Mouse (Mus musculus): Measurements from ENCODE around the gene Kcnip1. TPM values are rescaled to one million over a fixed set of nuclear protein-coding genes. Genes with fewer than 3 reads are reported as not detected.

The Kcnip1 gene
- polyA plus RNA-seq, 1 experiment = not detected

DNA sequence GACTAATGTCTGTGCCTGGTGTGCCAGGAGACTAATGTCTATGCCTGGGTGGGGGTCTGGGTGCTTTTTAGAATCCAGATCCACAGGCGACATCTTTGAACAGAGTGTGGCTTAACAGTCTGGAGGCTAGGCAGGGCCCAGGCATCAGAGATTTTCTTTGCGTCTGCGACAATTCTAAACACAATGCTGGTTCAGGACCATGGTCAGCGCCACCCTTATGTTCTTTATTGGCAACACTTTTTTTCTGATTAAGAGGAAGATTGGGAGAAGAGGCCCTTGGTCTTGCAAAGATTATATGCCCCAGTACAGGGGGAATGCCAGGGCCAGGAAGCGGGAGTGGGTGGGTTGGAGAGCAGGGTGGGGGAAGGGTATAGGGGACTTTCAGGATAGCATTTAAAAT is 205.6 kb downstream of the Kcnip1 start:
- H3K4me3 ChIP-seq (replicated peaks) = no peak overlapping the region
- no peaks in the 10 kb centered on the region for H3K4me1 ChIP-seq (ENCODE audit: control insufficient read depth)

DNA sequence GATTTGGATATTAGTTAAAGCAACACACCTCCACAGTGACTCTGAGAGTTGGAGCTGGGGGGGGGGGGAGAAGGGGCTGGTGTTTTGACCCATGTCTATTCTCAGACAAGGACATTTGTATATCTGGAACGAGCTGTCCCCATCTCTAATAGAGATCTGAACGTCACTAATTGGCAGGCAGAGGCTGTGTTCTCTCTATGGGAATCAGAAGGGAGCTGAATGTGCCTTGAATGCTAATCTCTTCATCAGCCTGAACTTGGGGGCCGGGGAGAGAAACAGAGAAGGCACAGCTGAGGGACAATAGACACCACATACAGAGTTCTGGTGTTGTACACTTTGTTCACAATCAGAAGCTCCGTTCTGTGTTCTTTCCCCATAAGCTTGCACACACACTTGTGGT is 206.4 kb downstream of the Kcnip1 start:
- H3K36me3 ChIP-seq (ENCODE audit: control insufficient read depth) = no peaks in the 10 kb centered on the region
- no peaks in the 10 kb centered on the region for H3K27me3 ChIP-seq (ENCODE audit: control insufficient read depth)
- no peaks in the 10 kb centered on the region for H3K9me3 ChIP-seq (ENCODE audit: control insufficient read depth, low read length)
- H3K4me3 ChIP-seq (replicated peaks) = no peak overlapping the region
- TF ChIP-seq GATA1 (IDR thresholded peaks at IDR 0.05; ENCODE audit: low read length) (no peak), TAL1 (IDR thresholded peaks at IDR 0.05; ENCODE audit: low read length) (no peak)
- H3K4me1 ChIP-seq (ENCODE audit: control insufficient read depth) = no peaks in the 10 kb centered on the region

More for the DNA sequence above, 205.6 kb downstream of the Kcnip1 start:
- Histone ChIP-seq H3K9me3 (ENCODE audit: control insufficient read depth, low read length) (no peaks in the 10 kb centered on the region), H3K36me3 (ENCODE audit: control insufficient read depth) (no peaks in the 10 kb centered on the region), H3K27me3 (ENCODE audit: control insufficient read depth) (no peaks in the 10 kb centered on the region)
- TF ChIP-seq TAL1 (IDR thresholded peaks at IDR 0.05; ENCODE audit: low read length) (no peak), GATA1 (IDR thresholded peaks at IDR 0.05; ENCODE audit: low read length) (no peak)

DNA sequence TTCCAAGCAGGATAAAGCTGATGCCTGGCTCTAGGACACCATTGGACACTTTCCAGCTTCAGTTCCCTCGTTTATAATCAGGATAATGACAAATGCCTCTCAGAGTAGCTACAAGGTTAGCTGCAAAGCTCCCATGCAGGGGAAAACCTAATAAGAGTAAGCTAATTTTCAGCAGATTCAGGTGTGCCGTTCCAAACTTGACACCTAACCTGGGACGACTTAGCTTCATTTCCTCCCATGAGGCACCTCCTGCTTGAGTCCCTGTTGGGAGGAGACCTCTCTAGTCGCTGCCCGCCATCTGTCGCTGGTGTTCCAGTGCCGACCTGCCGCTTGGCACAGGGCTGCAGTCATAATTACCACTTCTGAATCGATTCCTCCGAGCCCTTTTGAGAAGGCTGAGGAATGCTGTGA is 211.4 kb downstream of the Kcnip1 start:
- Histone ChIP-seq H3K4me3 (replicated peaks) (no peak overlapping the region), H3K4me1 (ENCODE audit: control insufficient read depth) (no peaks in the 10 kb centered on the region), H3K9me3 (ENCODE audit: control insufficient read depth, low read length) (no peaks in the 10 kb centered on the region), H3K36me3 (ENCODE audit: control insufficient read depth) (no peaks in the 10 kb centered on the region), H3K27me3 (ENCODE audit: control insufficient read depth) (no peaks in the 10 kb centered on the region)
- no peak for TF ChIP-seq GATA1 (IDR thresholded peaks at IDR 0.05; ENCODE audit: low read length)
- no peak for TF ChIP-seq TAL1 (IDR thresholded peaks at IDR 0.05; ENCODE audit: low read length)

DNA sequence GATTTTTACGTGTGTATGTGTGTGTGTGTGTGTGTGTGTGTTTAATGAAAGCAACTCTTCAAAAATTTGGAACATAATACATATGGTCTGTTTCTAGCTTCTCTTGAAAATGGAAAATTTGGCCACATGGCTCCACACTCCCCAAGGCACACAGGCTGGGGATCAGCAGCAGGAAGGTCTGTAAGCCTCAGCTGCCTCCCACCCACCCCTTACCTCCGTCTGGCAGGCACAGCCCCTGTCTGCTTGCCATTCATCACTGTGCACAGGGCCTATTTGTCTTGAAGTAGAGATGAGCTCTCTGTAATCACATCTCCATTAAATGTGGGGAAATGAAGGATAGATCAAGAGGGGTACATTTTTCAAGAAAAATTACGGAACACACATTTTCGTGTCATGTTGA is 212.7 kb downstream of the Kcnip1 start:
- H3K9me3 ChIP-seq (ENCODE audit: control insufficient read depth, low read length) = no peaks in the 10 kb centered on the region
- no peak overlapping the region for H3K4me3 ChIP-seq (replicated peaks)
- H3K27me3 ChIP-seq (ENCODE audit: control insufficient read depth) = no peaks in the 10 kb centered on the region
- H3K4me1 ChIP-seq (ENCODE audit: control insufficient read depth) = no peaks in the 10 kb centered on the region
- TF ChIP-seq TAL1 (IDR thresholded peaks at IDR 0.05; ENCODE audit: low read length) (no peak), GATA1 (IDR thresholded peaks at IDR 0.05; ENCODE audit: low read length) (no peak)
- H3K36me3 ChIP-seq (ENCODE audit: control insufficient read depth) = no peaks in the 10 kb centered on the region

DNA sequence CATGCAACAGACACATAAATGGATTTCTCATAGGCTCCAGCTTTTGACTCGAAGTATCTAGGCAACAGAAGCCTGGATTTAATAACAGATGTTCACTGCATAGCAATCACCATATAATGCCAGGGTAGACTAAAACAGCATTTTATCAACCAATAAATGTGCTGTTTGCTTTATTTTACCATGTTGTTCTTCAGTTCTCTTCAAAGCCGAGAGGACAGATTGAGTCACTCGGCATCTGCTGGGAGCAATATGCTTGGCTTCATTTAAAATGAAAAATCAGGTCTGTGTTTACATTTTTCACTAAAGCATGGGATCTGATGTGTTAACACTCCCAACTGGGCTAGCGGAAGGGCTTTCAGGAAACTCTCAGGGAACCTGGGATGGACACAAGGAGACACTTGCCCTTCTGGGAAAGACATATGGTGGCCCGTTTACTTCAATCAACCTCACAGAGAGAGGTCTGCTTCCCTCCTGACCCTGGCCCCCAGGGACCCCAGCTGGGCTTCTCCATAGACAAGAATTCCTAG is 220.3 kb downstream of the Kcnip1 start:
- TF ChIP-seq GATA1 (IDR thresholded peaks at IDR 0.05; ENCODE audit: low read length) = no peak
- no peak for TF ChIP-seq TAL1 (IDR thresholded peaks at IDR 0.05; ENCODE audit: low read length)
- H3K4me3 ChIP-seq (replicated peaks) = no peak overlapping the region
- H3K9me3 ChIP-seq (ENCODE audit: control insufficient read depth, low read length) = no peaks in the 10 kb centered on the region
- H3K27me3 ChIP-seq (ENCODE audit: control insufficient read depth) = no peaks in the 10 kb centered on the region
- no peaks in the 10 kb centered on the region for H3K4me1 ChIP-seq (ENCODE audit: control insufficient read depth)
- no peaks in the 10 kb centered on the region for H3K36me3 ChIP-seq (ENCODE audit: control insufficient read depth)

DNA sequence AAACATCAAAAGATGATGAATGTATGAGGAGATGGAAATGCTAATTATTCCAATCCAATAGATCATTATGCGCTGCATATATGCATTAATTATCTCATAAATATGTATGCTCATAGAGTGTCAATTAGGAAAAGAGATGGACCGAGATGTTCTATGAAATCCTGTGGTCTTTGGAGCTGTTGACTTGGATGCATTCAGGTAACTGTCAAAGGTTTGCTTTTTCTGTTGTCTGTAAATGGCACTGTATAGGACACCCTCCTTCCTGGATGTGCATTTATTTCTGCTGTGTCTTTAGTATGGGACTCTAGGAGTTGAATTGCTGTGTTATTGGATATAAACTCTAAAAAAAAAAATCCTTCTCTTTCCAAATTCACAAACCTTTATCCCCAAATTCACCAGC is 220.9 kb downstream of the Kcnip1 start:
- Histone ChIP-seq H3K4me1 (ENCODE audit: control insufficient read depth) (no peaks in the 10 kb centered on the region), H3K36me3 (ENCODE audit: control insufficient read depth) (no peaks in the 10 kb centered on the region), H3K27me3 (ENCODE audit: control insufficient read depth) (no peaks in the 10 kb centered on the region), H3K4me3 (replicated peaks) (no peak overlapping the region), H3K9me3 (ENCODE audit: control insufficient read depth, low read length) (no peaks in the 10 kb centered on the region)
- TF ChIP-seq GATA1 (IDR thresholded peaks at IDR 0.05; ENCODE audit: low read length) = no peak
- no peak for TF ChIP-seq TAL1 (IDR thresholded peaks at IDR 0.05; ENCODE audit: low read length)

DNA sequence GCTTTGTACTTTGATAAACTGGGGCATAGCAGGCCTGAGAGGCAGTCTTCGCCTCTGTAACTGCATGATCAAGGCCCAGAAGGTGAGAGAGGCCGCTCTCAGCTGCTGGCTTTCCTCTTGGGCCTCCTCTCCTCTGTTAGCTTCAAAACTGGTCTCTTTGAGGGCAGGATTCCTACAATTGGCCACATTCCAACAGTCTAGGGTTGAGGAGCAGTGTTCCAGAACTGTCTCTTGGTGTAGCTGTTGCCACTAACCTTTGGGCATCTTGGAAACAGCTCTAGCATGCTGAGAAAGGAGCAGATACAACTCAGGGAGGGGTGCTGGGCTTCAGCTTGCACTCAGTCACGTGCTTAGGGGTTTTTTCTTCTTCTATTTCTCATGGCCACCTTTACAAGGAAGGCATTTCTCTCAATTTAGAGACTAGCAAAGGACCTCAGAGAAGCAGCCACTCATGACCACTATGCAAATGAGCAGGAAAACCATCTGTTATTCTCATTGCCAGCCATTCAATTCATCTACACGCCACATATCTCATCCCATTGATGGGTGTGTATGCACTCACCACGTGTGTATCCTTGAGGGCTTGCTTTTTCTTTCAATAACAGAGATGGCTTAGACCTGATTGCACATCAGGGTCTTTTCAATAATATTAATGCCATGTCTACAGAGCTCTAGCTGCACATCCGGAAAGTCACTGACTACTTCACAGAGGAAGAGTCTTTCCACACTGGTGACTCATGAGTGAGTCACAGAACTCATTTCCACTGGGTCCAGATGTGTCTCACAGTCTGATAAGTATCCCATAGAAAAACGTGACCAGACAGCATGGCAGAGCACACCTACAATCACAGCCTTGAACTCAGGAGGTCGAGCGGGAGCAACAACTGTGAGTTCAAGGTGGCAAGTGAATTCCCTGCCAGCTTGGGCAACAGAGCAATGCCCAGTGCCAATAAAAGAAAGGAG is 225.7 kb downstream of the Kcnip1 start:
- no peaks in the 10 kb centered on the region for H3K4me1 ChIP-seq (ENCODE audit: control insufficient read depth)
- H3K9me3 ChIP-seq (ENCODE audit: control insufficient read depth, low read length) = no peaks in the 10 kb centered on the region
- no peaks in the 10 kb centered on the region for H3K27me3 ChIP-seq (ENCODE audit: control insufficient read depth)
- no peak overlapping the region for H3K4me3 ChIP-seq (replicated peaks)
- TF ChIP-seq GATA1 (IDR thresholded peaks at IDR 0.05; ENCODE audit: low read length) (no peak), TAL1 (IDR thresholded peaks at IDR 0.05; ENCODE audit: low read length) (no peak)
- H3K36me3 ChIP-seq (ENCODE audit: control insufficient read depth) = no peaks in the 10 kb centered on the region

DNA sequence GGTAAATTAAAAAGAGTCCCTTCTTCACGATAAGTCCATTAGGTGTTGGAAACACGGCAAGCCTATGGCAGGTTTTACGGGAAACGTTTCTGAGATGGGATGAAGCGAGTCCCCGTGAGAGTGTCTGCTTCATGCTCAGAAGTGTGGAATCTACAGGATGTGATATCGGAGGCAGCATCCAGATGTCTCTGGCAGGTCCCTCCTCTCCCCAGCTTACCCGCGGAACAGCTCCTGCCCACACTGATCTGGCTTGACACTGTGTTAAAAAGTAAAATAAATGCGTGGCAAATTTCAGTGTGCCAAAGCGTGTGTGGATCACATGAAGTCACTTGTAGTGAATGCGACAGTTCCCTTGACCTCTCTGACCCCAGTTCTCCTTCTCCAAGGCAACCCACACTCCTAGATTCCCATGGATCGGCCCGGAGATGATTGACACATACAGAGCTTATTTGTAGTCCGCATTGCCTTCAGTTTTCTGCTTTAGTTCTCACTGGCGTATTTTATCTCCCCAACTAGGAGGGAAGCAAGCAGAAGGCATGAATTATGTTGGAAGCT is 231.7 kb downstream of the Kcnip1 start:
- Histone ChIP-seq H3K36me3 (ENCODE audit: control insufficient read depth) (no peaks in the 10 kb centered on the region), H3K27me3 (ENCODE audit: control insufficient read depth) (no peaks in the 10 kb centered on the region), H3K4me1 (ENCODE audit: control insufficient read depth) (no peaks in the 10 kb centered on the region), H3K4me3 (replicated peaks) (no peak overlapping the region), H3K9me3 (ENCODE audit: control insufficient read depth, low read length) (no peaks in the 10 kb centered on the region)
- TF ChIP-seq GATA1 (IDR thresholded peaks at IDR 0.05; ENCODE audit: low read length) = no peak
- TF ChIP-seq TAL1 (IDR thresholded peaks at IDR 0.05; ENCODE audit: low read length) = no peak

DNA sequence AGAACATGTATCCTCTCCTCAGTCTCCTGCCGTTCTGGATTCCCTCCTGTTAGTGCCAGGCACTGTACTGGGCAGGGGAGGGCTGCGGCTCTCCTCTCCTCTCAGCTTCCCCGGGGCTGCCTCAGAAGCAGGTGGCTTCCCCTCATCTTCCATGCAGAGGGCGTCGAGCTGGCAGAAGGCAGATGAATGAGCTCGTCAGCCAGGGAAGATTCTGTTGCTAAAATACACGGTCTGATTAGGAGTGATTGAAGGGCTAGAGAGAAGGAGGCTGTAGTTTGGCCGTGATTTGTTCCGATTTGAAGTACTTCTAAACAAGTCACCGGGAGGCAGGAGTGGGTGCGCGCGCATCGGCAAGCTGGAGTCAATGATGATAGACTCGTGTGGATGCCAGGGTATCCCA is 236.3 kb downstream of the Kcnip1 start:
- no peaks in the 10 kb centered on the region for H3K27me3 ChIP-seq (ENCODE audit: control insufficient read depth)
- no peak for TF ChIP-seq GATA1 (IDR thresholded peaks at IDR 0.05; ENCODE audit: low read length)
- no peak for TF ChIP-seq TAL1 (IDR thresholded peaks at IDR 0.05; ENCODE audit: low read length)
- no peaks in the 10 kb centered on the region for H3K9me3 ChIP-seq (ENCODE audit: control insufficient read depth, low read length)
- H3K4me3 ChIP-seq (replicated peaks) = no peak overlapping the region
- no peaks in the 10 kb centered on the region for H3K36me3 ChIP-seq (ENCODE audit: control insufficient read depth)
- H3K4me1 ChIP-seq (ENCODE audit: control insufficient read depth) = no peaks in the 10 kb centered on the region
